Mouse (Mus musculus): ENCODE measurements around the gene Kif18a. TPM values are rescaled to one million over a fixed set of nuclear protein-coding genes. Genes with fewer than 3 reads are reported as not detected.

Kif18a gene
- polyA plus RNA-seq, 1 experiment from 2014 or later: 32.3 TPM

- peaks cover 7% of the 10 kb centered on the region; the same call in 1 of the 2 replicates for H3K4me1 ChIP-seq (ENCODE audit: control insufficient read depth, insufficient read depth, low read length)
- DNase-seq (ENCODE audit: low spot score) (no peak), ATAC-seq (ENCODE audit: insufficient number of reproducible peaks, low FRiP score, low TSS enrichment, low read depth) (no peak)
- H3K4me2 ChIP-seq (ENCODE audit: low read depth, severe bottlenecking): peak overlapping the region; percentile 38; the same call in 1 of the 2 replicates
- H3K27me3 ChIP-seq (ENCODE audit: control insufficient read depth, insufficient read depth, low read length): no peaks in the 10 kb centered on the region
- 10% methylated on average over 4 of the region's 4 CpGs for WGBS
- peak overlapping the region; percentile 68 for H3K4me3 ChIP-seq (ENCODE audit: low read depth, low read length)
- no peaks in the 10 kb centered on the region for H3K36me3 ChIP-seq (ENCODE audit: control insufficient read depth, insufficient read depth, low read length)
- H3K9me3 ChIP-seq (ENCODE audit: control insufficient read depth, low read length): no peaks in the 10 kb centered on the region
- H3K27ac ChIP-seq (replicated peaks; ENCODE audit: low read depth, low read length): no peak overlapping the region
- 0 out of 2 replicates have a peak overlapping the region, but pooled peaks have one; percentile 1 for H3K9ac ChIP-seq (ENCODE audit: low read length)
These were observed 302 bp upstream of the Kif18a start for GRCm38 (mm10) chr2:109280272-109280599.

GRCm38 (mm10) chr2:109281341-109281690 is 778 bp downstream of the Kif18a start:
- DNase-seq (ENCODE audit: low spot score) (no peak), ATAC-seq (ENCODE audit: insufficient number of reproducible peaks, low FRiP score, low TSS enrichment, low read depth) (no peak)
- Histone ChIP-seq H3K27me3 (ENCODE audit: control insufficient read depth, insufficient read depth, low read length) (no peaks in the 10 kb centered on the region), H3K4me3 (ENCODE audit: low read depth, low read length) (peak overlapping the region; percentile 68), H3K27ac (replicated peaks; ENCODE audit: low read depth, low read length) (no peak overlapping the region), H3K9me3 (ENCODE audit: control insufficient read depth, low read length) (no peaks in the 10 kb centered on the region), H3K9ac (ENCODE audit: low read length) (peak overlapping the region; percentile 56), H3K4me2 (ENCODE audit: low read depth, severe bottlenecking) (peak overlapping the region; percentile 56), H3K4me1 (ENCODE audit: control insufficient read depth, insufficient read depth, low read length) (peaks cover 7% of the 10 kb centered on the region; the same call in 1 of the 2 replicates), H3K36me3 (ENCODE audit: control insufficient read depth, insufficient read depth, low read length) (no peaks in the 10 kb centered on the region)
- WGBS: 0% methylated on average over 1 of the region's 1 CpGs

- Histone ChIP-seq H3K27me3 (ENCODE audit: control insufficient read depth, insufficient read depth, low read length) (no peaks in the 10 kb centered on the region), H3K9me3 (ENCODE audit: control insufficient read depth, low read length) (no peaks in the 10 kb centered on the region), H3K9ac (ENCODE audit: low read length) (no peak overlapping the region), H3K4me3 (ENCODE audit: low read depth, low read length) (no peak overlapping the region), H3K27ac (replicated peaks; ENCODE audit: low read depth, low read length) (no peak overlapping the region), H3K4me1 (ENCODE audit: control insufficient read depth, insufficient read depth, low read length) (peaks cover 7% of the 10 kb centered on the region; the same call in 1 of the 2 replicates), H3K4me2 (ENCODE audit: low read depth, severe bottlenecking) (no peak overlapping the region), H3K36me3 (ENCODE audit: control insufficient read depth, insufficient read depth, low read length) (no peaks in the 10 kb centered on the region)
- ATAC-seq (ENCODE audit: insufficient number of reproducible peaks, low FRiP score, low TSS enrichment, low read depth) (no peak), DNase-seq (ENCODE audit: low spot score) (no peak)
- WGBS: 91% methylated on average over 3 of the region's 3 CpGs
These were observed 3.6 kb downstream of the Kif18a start for GRCm38 (mm10) chr2:109284121-109284520.

GRCm38 (mm10) chr2:109289327-109289726 is 8.8 kb downstream of the Kif18a start:
- H3K4me1 ChIP-seq (ENCODE audit: control insufficient read depth, insufficient read depth, low read length): no peaks in the 10 kb centered on the region
- H3K36me3 ChIP-seq (ENCODE audit: control insufficient read depth, insufficient read depth, low read length): no peaks in the 10 kb centered on the region; the same call in 1 of the 2 replicates
- 89% methylated on average over 6 of the region's 6 CpGs for WGBS
- DNase-seq (ENCODE audit: low spot score) (no peak), ATAC-seq (ENCODE audit: insufficient number of reproducible peaks, low FRiP score, low TSS enrichment, low read depth) (no peak)
- no peak overlapping the region for H3K9ac ChIP-seq (ENCODE audit: low read length)
- H3K27ac ChIP-seq (replicated peaks; ENCODE audit: low read depth, low read length): no peak overlapping the region
- H3K4me3 ChIP-seq (ENCODE audit: low read depth, low read length): no peak overlapping the region
- no peaks in the 10 kb centered on the region for H3K9me3 ChIP-seq (ENCODE audit: control insufficient read depth, low read length)
- no peaks in the 10 kb centered on the region for H3K27me3 ChIP-seq (ENCODE audit: control insufficient read depth, insufficient read depth, low read length)
- no peak overlapping the region for H3K4me2 ChIP-seq (ENCODE audit: low read depth, severe bottlenecking)

- H3K4me3 ChIP-seq (ENCODE audit: low read depth, low read length): no peak overlapping the region
- 92% methylated on average over 5 of the region's 5 CpGs for WGBS
- no peaks in the 10 kb centered on the region for H3K27me3 ChIP-seq (ENCODE audit: control insufficient read depth, insufficient read depth, low read length)
- no peaks in the 10 kb centered on the region; the same call in 1 of the 2 replicates for H3K36me3 ChIP-seq (ENCODE audit: control insufficient read depth, insufficient read depth, low read length)
- H3K27ac ChIP-seq (replicated peaks; ENCODE audit: low read depth, low read length): no peak overlapping the region
- no peak overlapping the region for H3K4me2 ChIP-seq (ENCODE audit: low read depth, severe bottlenecking)
- H3K9ac ChIP-seq (ENCODE audit: low read length): no peak overlapping the region
- no peaks in the 10 kb centered on the region for H3K4me1 ChIP-seq (ENCODE audit: control insufficient read depth, insufficient read depth, low read length)
- DNase-seq (ENCODE audit: low spot score) (no peak), ATAC-seq (ENCODE audit: insufficient number of reproducible peaks, low FRiP score, low TSS enrichment, low read depth) (no peak)
- H3K9me3 ChIP-seq (ENCODE audit: control insufficient read depth, low read length): no peaks in the 10 kb centered on the region
These were observed 15.7 kb downstream of the Kif18a start for GRCm38 (mm10) chr2:109296264-109296663.

GRCm38 (mm10) chr2:109298160-109298559 is 17.6 kb downstream of the Kif18a start:
- Histone ChIP-seq H3K9ac (ENCODE audit: low read length) (no peak overlapping the region), H3K4me2 (ENCODE audit: low read depth, severe bottlenecking) (no peak overlapping the region), H3K27ac (replicated peaks; ENCODE audit: low read depth, low read length) (no peak overlapping the region), H3K9me3 (ENCODE audit: control insufficient read depth, low read length) (no peaks in the 10 kb centered on the region), H3K27me3 (ENCODE audit: control insufficient read depth, insufficient read depth, low read length) (no peaks in the 10 kb centered on the region), H3K4me3 (ENCODE audit: low read depth, low read length) (no peak overlapping the region), H3K4me1 (ENCODE audit: control insufficient read depth, insufficient read depth, low read length) (no peaks in the 10 kb centered on the region), H3K36me3 (ENCODE audit: control insufficient read depth, insufficient read depth, low read length) (no peaks in the 10 kb centered on the region; the same call in none of the 2 replicates)
- no peak for DNase-seq (ENCODE audit: low spot score)
- ATAC-seq (ENCODE audit: insufficient number of reproducible peaks, low FRiP score, low TSS enrichment, low read depth): no peak
- WGBS: 98% methylated on average over 1 of the region's 1 CpGs

- Histone ChIP-seq H3K4me2 (ENCODE audit: low read depth, severe bottlenecking) (no peak overlapping the region), H3K27ac (replicated peaks; ENCODE audit: low read depth, low read length) (no peak overlapping the region), H3K9ac (ENCODE audit: low read length) (no peak overlapping the region), H3K4me1 (ENCODE audit: control insufficient read depth, insufficient read depth, low read length) (no peaks in the 10 kb centered on the region), H3K27me3 (ENCODE audit: control insufficient read depth, insufficient read depth, low read length) (no peaks in the 10 kb centered on the region), H3K36me3 (ENCODE audit: control insufficient read depth, insufficient read depth, low read length) (no peaks in the 10 kb centered on the region; the same call in none of the 2 replicates), H3K9me3 (ENCODE audit: control insufficient read depth, low read length) (no peaks in the 10 kb centered on the region), H3K4me3 (ENCODE audit: low read depth, low read length) (no peak overlapping the region)
- DNase-seq (ENCODE audit: low spot score) (no peak), ATAC-seq (ENCODE audit: insufficient number of reproducible peaks, low FRiP score, low TSS enrichment, low read depth) (no peak)
- 92% methylated on average over 3 of the region's 3 CpGs for WGBS
These were observed 21.7 kb downstream of the Kif18a start for GRCm38 (mm10) chr2:109302234-109302633.

- no peaks in the 10 kb centered on the region; the same call in 1 of the 2 replicates for H3K36me3 ChIP-seq (ENCODE audit: control insufficient read depth, insufficient read depth, low read length)
- H3K4me3 ChIP-seq (ENCODE audit: low read depth, low read length): no peak overlapping the region
- no peak overlapping the region for H3K9ac ChIP-seq (ENCODE audit: low read length)
- no peaks in the 10 kb centered on the region for H3K27me3 ChIP-seq (ENCODE audit: control insufficient read depth, insufficient read depth, low read length)
- no peak overlapping the region for H3K4me2 ChIP-seq (ENCODE audit: low read depth, severe bottlenecking)
- H3K27ac ChIP-seq (replicated peaks; ENCODE audit: low read depth, low read length): no peak overlapping the region
- no peaks in the 10 kb centered on the region for H3K9me3 ChIP-seq (ENCODE audit: control insufficient read depth, low read length)
- H3K4me1 ChIP-seq (ENCODE audit: control insufficient read depth, insufficient read depth, low read length): no peaks in the 10 kb centered on the region
- no peak for DNase-seq (ENCODE audit: low spot score)
- ATAC-seq (ENCODE audit: insufficient number of reproducible peaks, low FRiP score, low TSS enrichment, low read depth): no peak
These were observed 23.1 kb downstream of the Kif18a start for GRCm38 (mm10) chr2:109303638-109304037.

- no peak overlapping the region for H3K27ac ChIP-seq (replicated peaks; ENCODE audit: low read depth, low read length)
- WGBS: 97% methylated on average over 5 of the region's 5 CpGs
- H3K27me3 ChIP-seq (ENCODE audit: control insufficient read depth, insufficient read depth, low read length): no peaks in the 10 kb centered on the region
- no peaks in the 10 kb centered on the region for H3K9me3 ChIP-seq (ENCODE audit: control insufficient read depth, low read length)
- no peaks in the 10 kb centered on the region for H3K4me1 ChIP-seq (ENCODE audit: control insufficient read depth, insufficient read depth, low read length)
- DNase-seq (ENCODE audit: low spot score) (no peak), ATAC-seq (ENCODE audit: insufficient number of reproducible peaks, low FRiP score, low TSS enrichment, low read depth) (no peak)
- H3K4me3 ChIP-seq (ENCODE audit: low read depth, low read length): no peak overlapping the region
- no peak overlapping the region for H3K9ac ChIP-seq (ENCODE audit: low read length)
- peaks cover 7% of the 10 kb centered on the region; the same call in 1 of the 2 replicates for H3K36me3 ChIP-seq (ENCODE audit: control insufficient read depth, insufficient read depth, low read length)
- no peak overlapping the region for H3K4me2 ChIP-seq (ENCODE audit: low read depth, severe bottlenecking)
These were observed 30.8 kb downstream of the Kif18a start for GRCm38 (mm10) chr2:109311369-109311768.

Measured in limb, embryonic 11.5 days (tissue).